Mouse (Mus musculus): ENCODE data around the gene Pcgf3.
"Not testable (repeated sequence)": the region's sequence is repeated elsewhere in the genome, so short reads cannot be mapped to it uniquely, and the experiment has no call there.

Pcgf3 gene

GRCm38 (mm10) chr5:108466647-108467046 is 5.6 kb downstream of the Pcgf3 start:
- DNase-seq (ENCODE audit: low read depth in 2 of 2, low spot score in 2 of 2), result no peak

- DNase-seq (ENCODE audit: low read depth in 2 of 2, low spot score in 2 of 2), result no peak
Observed at GRCm38 (mm10) chr5:108469617-108470016, 8.6 kb downstream of the Pcgf3 start.

GRCm38 (mm10) chr5:108473737-108474136 is 12.7 kb downstream of the Pcgf3 start:
- no peak for DNase-seq (ENCODE audit: low read depth in 2 of 2, low spot score in 2 of 2)

GRCm38 (mm10) chr5:108475977-108476376 is 14.9 kb downstream of the Pcgf3 start:
- no peak for DNase-seq (ENCODE audit: low read depth in 2 of 2, low spot score in 2 of 2)

- no peak for DNase-seq (ENCODE audit: low read depth in 2 of 2, low spot score in 2 of 2)
Observed at GRCm38 (mm10) chr5:108483006-108483405, 22.0 kb downstream of the Pcgf3 start.

GRCm38 (mm10) chr5:108485239-108485638 is 24.2 kb downstream of the Pcgf3 start:
- no peak for DNase-seq (ENCODE audit: low read depth in 2 of 2, low spot score in 2 of 2)

- not testable (repeated sequence) for DNase-seq (ENCODE audit: low read depth in 2 of 2, low spot score in 2 of 2)
Observed at GRCm38 (mm10) chr5:108486148-108486547, 25.1 kb downstream of the Pcgf3 start.

- no peak for DNase-seq (ENCODE audit: low read depth in 2 of 2, low spot score in 2 of 2)
Observed at GRCm38 (mm10) chr5:108501573-108501972, 40.5 kb downstream of the Pcgf3 start.

- no peak for DNase-seq (ENCODE audit: low read depth in 2 of 2, low spot score in 2 of 2)
Observed at GRCm38 (mm10) chr5:108502286-108502685, 41.3 kb downstream of the Pcgf3 start.

- DNase-seq (ENCODE audit: low read depth in 2 of 2, low spot score in 2 of 2), result no peak
Observed at GRCm38 (mm10) chr5:108515581-108516361, 54.7 kb downstream of the Pcgf3 start.

GRCm38 (mm10) chr5:108516655-108517054 is 55.6 kb downstream of the Pcgf3 start:
- no peak for DNase-seq (ENCODE audit: low read depth in 2 of 2, low spot score in 2 of 2)

GRCm38 (mm10) chr5:108518106-108518885 is 57.3 kb downstream of the Pcgf3 start:
- no peak for DNase-seq (ENCODE audit: low read depth in 2 of 2, low spot score in 2 of 2)

GRCm38 (mm10) chr5:108518951-108519350 is 57.9 kb downstream of the Pcgf3 start:
- no peak for DNase-seq (ENCODE audit: low read depth in 2 of 2, low spot score in 2 of 2)

- DNase-seq (ENCODE audit: low read depth in 2 of 2, low spot score in 2 of 2), result no peak
Observed at GRCm38 (mm10) chr5:108520153-108520552, 59.1 kb downstream of the Pcgf3 start.

- no peak for DNase-seq (ENCODE audit: low read depth in 2 of 2, low spot score in 2 of 2)
Observed at GRCm38 (mm10) chr5:108521016-108521415, 60.0 kb downstream of the Pcgf3 start.

GRCm38 (mm10) chr5:108521896-108522295 is 60.9 kb downstream of the Pcgf3 start:
- no peak for DNase-seq (ENCODE audit: low read depth in 2 of 2, low spot score in 2 of 2)

GRCm38 (mm10) chr5:108522597-108522996 is 61.6 kb downstream of the Pcgf3 start:
- DNase-seq (ENCODE audit: low read depth in 2 of 2, low spot score in 2 of 2), result no peak

GRCm38 (mm10) chr5:108534188-108534587 is 73.2 kb downstream of the Pcgf3 start:
- no peak for DNase-seq (ENCODE audit: low read depth in 2 of 2, low spot score in 2 of 2)

GRCm38 (mm10) chr5:108543516-108544291 is 82.7 kb downstream of the Pcgf3 start:
- no peak for DNase-seq (ENCODE audit: low read depth in 2 of 2, low spot score in 2 of 2)

GRCm38 (mm10) chr5:108547636-108548035 is 86.6 kb downstream of the Pcgf3 start:
- no peak for DNase-seq (ENCODE audit: low read depth in 2 of 2, low spot score in 2 of 2)

GRCm38 (mm10) chr5:108549137-108549488 is 88.1 kb downstream of the Pcgf3 start:
- DNase-seq (ENCODE audit: low read depth in 2 of 2, low spot score in 2 of 2), result no peak

All from CD8-positive naive resting alpha-beta T cell, adult 2 months (primary cell).